Mouse (Mus musculus) kidney, embryonic 15.5 days (tissue): ENCODE data around the gene Ccdc62. TPM values are rescaled to one million over a fixed set of nuclear protein-coding genes. Genes with fewer than 3 reads are reported as not detected.

Experiments
- ATAC-seq: fragments of 200-750 bp; cut with Nextera tagmentation; replicated peaks from 2 replicates; pipeline ENCODE4 v1.8.0; 2017; ENCODE audit warnings: moderate TSS enrichment; ENCODE audit not compliant: low FRiP score
- H3K27ac ChIP-seq: fragments of 300-500 bp; sonication (generic); 2 replicates; pipeline ENCODE4 v1.5.1; 2015; ENCODE audit warnings: mild to moderate bottlenecking, inconsistent platforms
- H3K27me3 ChIP-seq: fragments of 300-500 bp; sonication (generic); 2 replicates; pipeline ENCODE4 v1.6.1; 2015; ENCODE audit warnings: inconsistent platforms
- H3K36me3 ChIP-seq: fragments of 300-500 bp; sonication (generic); 2 replicates; pipeline ENCODE4 v1.6.1; 2015; ENCODE audit warnings: inconsistent platforms
- H3K4me1 ChIP-seq: fragments of 300-500 bp; sonication (generic); 2 replicates; pipeline ENCODE4 v1.6.1; 2015; ENCODE audit warnings: inconsistent platforms
- H3K4me2 ChIP-seq: fragments of 300-500 bp; sonication (generic); 2 replicates; pipeline ENCODE4 v1.6.1; 2015; ENCODE audit warnings: moderate library complexity, mild to moderate bottlenecking, inconsistent platforms
- H3K4me3 ChIP-seq: fragments of 300-500 bp; sonication (generic); replicated peaks from 2 replicates; pipeline ENCODE4 v1.5.1; 2015; ENCODE audit warnings: mild to moderate bottlenecking, inconsistent platforms
- H3K9ac ChIP-seq: fragments of 300-500 bp; sonication (generic); 2 replicates; pipeline ENCODE4 v1.6.1; 2015; ENCODE audit warnings: mild to moderate bottlenecking, inconsistent platforms
- H3K9me3 ChIP-seq: fragments of 300-500 bp; sonication (generic); replicated peaks from 2 replicates; pipeline ENCODE4 v1.6.1; 2016; ENCODE audit warnings: inconsistent platforms
- WGBS: fragments of 180-500 bp; shearing (Covaris S2); methylation state at CpG from one replicate; pipeline ENCODE4 v1.1.7; 2015; ENCODE audit warnings: mixed read lengths; 5-methylcytosine and 5-hydroxymethylcytosine counted together
- polyA plus RNA-seq: library from polyadenylated mRNA; unstranded; fragments of >200 nt; fragmentation: Nextera tagmentation; extraction: Ambion mirVana; gene quantifications from 2 replicates; pipeline ENCODE4 v1.2.1, GENCODE M21; 2015

Ccdc62 gene
- polyA plus RNA-seq, 1 experiment from 2014 or later, result 6.9 TPM

GRCm38 (mm10) chr5:123996695-123997094, 66.2 kb downstream of the Ccdc62 start:
- Histone ChIP-seq H3K36me3 (peaks cover 15% of the 10 kb centered on the region), H3K9ac (no peak overlapping the region)
- no peak for ATAC-seq

GRCm38 (mm10) chr5:123997211-123997751, 66.8 kb downstream of the Ccdc62 start:
- no peak overlapping the region for H3K9ac ChIP-seq
- 0 out of 2 replicates have a peak overlapping the region, but pooled peaks have one; percentile 41 for H3K27ac ChIP-seq
- H3K9me3 ChIP-seq, result no peaks in the 10 kb centered on the region
- H3K4me1 ChIP-seq, result peaks cover 11% of the 10 kb centered on the region
- WGBS, result 76% methylated on average over 24 of the region's 24 CpGs
- H3K36me3 ChIP-seq, result peaks cover 21% of the 10 kb centered on the region
- H3K4me2 ChIP-seq, result no peak overlapping the region
- H3K4me3 ChIP-seq, result no peak overlapping the region
- H3K27me3 ChIP-seq, result no peaks in the 10 kb centered on the region
- ATAC-seq, result no peak

More at GRCm38 (mm10) chr5:123996695-123997094, 66.2 kb downstream of the Ccdc62 start:
- H3K9me3 ChIP-seq, result no peaks in the 10 kb centered on the region
- H3K4me2 ChIP-seq, result no peak overlapping the region
- H3K27me3 ChIP-seq, result no peaks in the 10 kb centered on the region
- H3K4me3 ChIP-seq, result no peak overlapping the region
- H3K27ac ChIP-seq, result no peak overlapping the region
- 89% methylated on average over 14 of the region's 14 CpGs for WGBS
- H3K4me1 ChIP-seq, result 0 out of 2 replicates have a peak, but pooled peaks cover 10% of the 10 kb centered on the region

- 82% methylated on average over 16 of the region's 16 CpGs for WGBS
- Histone ChIP-seq H3K4me3 (no peak overlapping the region), H3K4me1 (peaks cover 16% of the 10 kb centered on the region), H3K4me2 (no peak overlapping the region), H3K27me3 (no peaks in the 10 kb centered on the region), H3K9ac (no peak overlapping the region), H3K9me3 (no peaks in the 10 kb centered on the region), H3K36me3 (peaks cover 24% of the 10 kb centered on the region), H3K27ac (0 out of 2 replicates have a peak overlapping the region, but pooled peaks have one; percentile 41)
- no peak for ATAC-seq
These were observed 67.3 kb downstream of the Ccdc62 start for GRCm38 (mm10) chr5:123997811-123998210.

- Histone ChIP-seq H3K27me3 (no peaks in the 10 kb centered on the region), H3K9me3 (no peaks in the 10 kb centered on the region), H3K4me3 (no peak overlapping the region), H3K27ac (no peak overlapping the region), H3K36me3 (peaks cover 25% of the 10 kb centered on the region), H3K4me2 (no peak overlapping the region), H3K9ac (no peak overlapping the region), H3K4me1 (peaks cover 18% of the 10 kb centered on the region)
- ATAC-seq, result no peak
- 72% methylated on average over 10 of the region's 10 CpGs for WGBS
These were observed 67.9 kb downstream of the Ccdc62 start for GRCm38 (mm10) chr5:123998370-123998769.

- Histone ChIP-seq H3K9me3 (no peaks in the 10 kb centered on the region), H3K27ac (no peak overlapping the region), H3K27me3 (no peaks in the 10 kb centered on the region), H3K9ac (no peak overlapping the region), H3K36me3 (peaks cover 47% of the 10 kb centered on the region), H3K4me3 (no peak overlapping the region), H3K4me2 (no peak overlapping the region), H3K4me1 (peaks cover 17% of the 10 kb centered on the region)
- ATAC-seq, result peak; percentile 49
- WGBS, result 12% methylated on average over 7 of the region's 7 CpGs
These were observed 70.3 kb downstream of the Ccdc62 start for GRCm38 (mm10) chr5:124000824-124001223.

GRCm38 (mm10) chr5:124001274-124001673, 70.8 kb downstream of the Ccdc62 start:
- H3K9me3 ChIP-seq, result no peaks in the 10 kb centered on the region
- no peak overlapping the region for H3K9ac ChIP-seq
- H3K27me3 ChIP-seq, result no peaks in the 10 kb centered on the region
- H3K36me3 ChIP-seq, result peaks cover 52% of the 10 kb centered on the region
- 58% methylated on average over 9 of the region's 9 CpGs for WGBS
- no peak overlapping the region for H3K27ac ChIP-seq
- peak; percentile 3; the same call in 1 of the 2 replicates for ATAC-seq
- H3K4me3 ChIP-seq, result no peak overlapping the region
- H3K4me2 ChIP-seq, result no peak overlapping the region
- peaks cover 19% of the 10 kb centered on the region for H3K4me1 ChIP-seq

- no peak overlapping the region for H3K4me3 ChIP-seq
- H3K9me3 ChIP-seq, result no peaks in the 10 kb centered on the region
- no peaks in the 10 kb centered on the region for H3K27me3 ChIP-seq
- H3K4me1 ChIP-seq, result peaks cover 20% of the 10 kb centered on the region
- no peak overlapping the region for H3K9ac ChIP-seq
- H3K4me2 ChIP-seq, result no peak overlapping the region
- H3K36me3 ChIP-seq, result peaks cover 66% of the 10 kb centered on the region
- ATAC-seq, result no peak
- WGBS, result 31% methylated on average over 2 of the region's 2 CpGs
- H3K27ac ChIP-seq, result peak overlapping the region; percentile 11; the same call in 1 of the 2 replicates
These were observed 72.4 kb downstream of the Ccdc62 start for GRCm38 (mm10) chr5:124002876-124003275.

- Histone ChIP-seq H3K9me3 (no peaks in the 10 kb centered on the region), H3K9ac (no peak overlapping the region), H3K36me3 (peaks cover 69% of the 10 kb centered on the region), H3K27ac (peak overlapping the region; percentile 11; the same call in 1 of the 2 replicates), H3K27me3 (no peaks in the 10 kb centered on the region), H3K4me1 (peaks cover 20% of the 10 kb centered on the region), H3K4me2 (no peak overlapping the region), H3K4me3 (no peak overlapping the region)
- ATAC-seq, result no peak
- WGBS, result 53% methylated on average over 4 of the region's 4 CpGs
These were observed 72.9 kb downstream of the Ccdc62 start for GRCm38 (mm10) chr5:124003375-124003774.

GRCm38 (mm10) chr5:124004356-124005150, 74.1 kb downstream of the Ccdc62 start:
- Histone ChIP-seq H3K36me3 (peaks cover 79% of the 10 kb centered on the region), H3K9me3 (no peaks in the 10 kb centered on the region), H3K4me3 (no peak overlapping the region), H3K27me3 (no peaks in the 10 kb centered on the region), H3K4me2 (no peak overlapping the region), H3K4me1 (peaks cover 20% of the 10 kb centered on the region), H3K9ac (no peak overlapping the region), H3K27ac (no peak overlapping the region)
- no peak for ATAC-seq
- 88% methylated on average over 17 of the region's 17 CpGs for WGBS

GRCm38 (mm10) chr5:124005151-124005500, 74.6 kb downstream of the Ccdc62 start:
- H3K4me2 ChIP-seq, result no peak overlapping the region
- 94% methylated on average over 15 of the region's 15 CpGs for WGBS
- H3K9me3 ChIP-seq, result no peaks in the 10 kb centered on the region
- no peak for ATAC-seq
- H3K4me3 ChIP-seq, result no peak overlapping the region
- no peak overlapping the region for H3K9ac ChIP-seq
- no peak overlapping the region for H3K27ac ChIP-seq
- peaks cover 79% of the 10 kb centered on the region for H3K36me3 ChIP-seq
- no peaks in the 10 kb centered on the region for H3K27me3 ChIP-seq
- peaks cover 21% of the 10 kb centered on the region for H3K4me1 ChIP-seq

- no peak for ATAC-seq
- Histone ChIP-seq H3K27me3 (no peaks in the 10 kb centered on the region), H3K36me3 (peaks cover 79% of the 10 kb centered on the region), H3K27ac (peak overlapping the region; percentile 74), H3K9me3 (no peaks in the 10 kb centered on the region), H3K4me1 (peaks cover 26% of the 10 kb centered on the region), H3K9ac (no peak overlapping the region), H3K4me3 (no peak overlapping the region), H3K4me2 (no peak overlapping the region)
- WGBS, result 77% methylated on average over 11 of the region's 11 CpGs
These were observed 75.1 kb downstream of the Ccdc62 start for GRCm38 (mm10) chr5:124005591-124005990.

- H3K36me3 ChIP-seq, result peaks cover 79% of the 10 kb centered on the region
- H3K27ac ChIP-seq, result peak overlapping the region; percentile 74
- no peak overlapping the region for H3K4me3 ChIP-seq
- peaks cover 30% of the 10 kb centered on the region for H3K4me1 ChIP-seq
- no peak for ATAC-seq
- H3K9ac ChIP-seq, result no peak overlapping the region
- no peak overlapping the region for H3K4me2 ChIP-seq
- 88% methylated on average over 26 of the region's 26 CpGs for WGBS
- H3K27me3 ChIP-seq, result no peaks in the 10 kb centered on the region
- no peaks in the 10 kb centered on the region for H3K9me3 ChIP-seq
These were observed 75.8 kb downstream of the Ccdc62 start for GRCm38 (mm10) chr5:124006082-124006873.
